Mouse (Mus musculus): ENCODE data around the gene Sbno2.

Sbno2 gene

DNA sequence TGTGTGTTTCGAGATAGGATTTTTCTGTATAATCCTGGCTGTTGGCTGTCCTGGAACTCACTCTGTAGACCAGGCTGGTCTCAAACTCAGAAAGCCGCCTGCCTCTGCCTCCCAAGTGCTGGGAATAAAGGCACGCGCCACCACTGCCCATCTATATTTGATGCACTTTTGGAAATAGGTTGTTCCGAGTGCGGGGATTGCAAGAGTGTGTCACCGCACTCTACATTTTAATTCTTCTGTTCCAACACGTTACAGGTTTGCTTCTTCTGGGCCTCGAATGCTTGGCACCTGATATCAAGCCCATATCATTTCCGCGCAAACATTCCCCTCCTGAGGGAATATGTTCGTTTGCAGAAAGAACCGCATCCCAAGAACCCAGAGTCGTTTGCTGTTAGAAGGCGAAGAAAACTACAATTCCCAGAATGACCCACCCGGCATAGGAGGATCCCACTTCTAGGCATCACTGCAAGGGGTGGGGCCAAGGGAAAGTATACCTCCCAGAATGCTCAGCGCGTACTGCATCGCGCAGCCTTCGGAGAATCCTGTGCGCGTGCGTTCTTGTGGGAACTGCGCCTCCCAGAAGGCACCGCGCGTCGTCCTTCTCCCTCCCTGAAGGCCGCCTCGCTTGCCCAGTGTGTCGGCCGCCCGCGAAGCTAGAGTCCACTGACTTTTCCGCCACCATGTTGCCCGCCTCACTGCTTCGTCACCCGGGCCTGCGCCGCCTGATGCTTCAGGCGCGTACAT is 36.6 kb upstream of the Sbno2 start:
- DNase-seq: peak; percentile 95 to 96

DNA sequence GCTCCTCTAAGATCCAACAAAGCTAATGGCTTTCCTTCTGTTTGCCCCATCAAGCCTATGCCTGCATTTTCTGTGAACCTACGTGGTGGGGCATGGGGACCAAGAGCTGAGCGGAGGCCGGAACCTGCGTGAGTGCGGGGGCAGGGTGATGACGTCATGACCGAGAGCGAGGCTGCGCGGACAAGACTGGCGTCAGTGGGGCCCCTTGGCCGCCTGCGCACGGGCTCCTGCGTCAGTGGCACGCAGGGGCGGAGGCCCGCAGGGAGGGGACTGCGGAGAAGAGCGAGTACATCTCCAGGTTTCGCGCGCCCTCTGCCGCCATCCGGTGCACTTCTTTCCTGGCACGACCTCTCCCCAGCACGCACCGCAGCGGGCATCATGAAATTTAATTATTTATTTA is 35.9 kb upstream of the Sbno2 start:
- peak; percentile 97 to 99 for DNase-seq

DNA sequence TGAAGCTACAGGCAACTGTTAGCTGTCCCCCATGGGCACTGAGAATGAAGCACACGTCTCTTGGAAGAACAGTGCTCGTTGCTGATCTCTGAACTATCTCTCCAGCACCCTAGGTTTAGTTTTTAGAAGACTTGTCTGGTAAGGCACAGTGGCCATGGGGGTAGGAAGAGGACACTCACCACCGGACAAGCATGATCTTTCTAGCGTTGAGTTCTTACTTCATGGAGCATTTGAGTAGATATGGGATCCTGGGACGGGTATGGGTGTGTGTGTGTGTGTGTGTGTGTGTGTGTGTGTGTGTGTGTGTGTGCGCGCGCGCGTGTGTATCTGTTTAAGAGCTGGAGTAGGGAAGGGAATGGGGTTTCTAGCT is 35.3 kb upstream of the Sbno2 start, which contains the start of gene Cbarp:
Gene Cbarp, minus strand, starts transcription at position 170 of the 370 bp plus-strand sequence.
- no peak for DNase-seq

DNA sequence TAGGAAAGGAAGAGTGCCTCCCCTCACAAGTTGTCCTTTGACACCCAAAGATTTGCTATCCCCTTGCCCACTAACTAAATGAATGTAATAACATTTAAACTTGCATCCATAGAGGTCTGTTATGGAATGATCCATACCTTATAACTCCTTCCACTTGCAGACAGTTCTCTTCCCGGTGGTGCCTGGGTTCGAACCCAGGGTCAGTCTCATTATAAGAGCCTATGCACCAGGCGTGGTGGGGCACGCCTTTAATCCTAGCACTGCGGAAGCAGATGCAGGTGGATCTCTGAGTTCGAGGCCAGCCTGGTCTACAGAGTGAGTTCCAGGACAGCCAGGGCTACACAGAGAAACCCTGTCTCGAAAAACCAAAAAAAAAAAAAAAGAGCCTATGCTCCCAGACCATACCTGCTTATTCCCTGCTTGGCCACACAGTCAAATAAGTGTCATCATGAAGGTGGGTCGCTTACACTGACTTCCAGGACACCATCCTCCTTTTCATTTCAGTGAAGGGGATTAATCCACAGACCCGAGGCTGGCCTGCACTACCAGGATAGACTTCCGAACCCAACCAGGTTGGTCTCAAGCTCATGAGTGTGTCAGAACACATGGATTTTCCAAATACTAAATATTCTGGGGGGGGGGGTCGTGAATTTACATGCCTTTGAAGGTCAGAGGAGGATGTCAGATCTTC is 34.7 kb upstream of the Sbno2 start:
- no peak for DNase-seq

DNA sequence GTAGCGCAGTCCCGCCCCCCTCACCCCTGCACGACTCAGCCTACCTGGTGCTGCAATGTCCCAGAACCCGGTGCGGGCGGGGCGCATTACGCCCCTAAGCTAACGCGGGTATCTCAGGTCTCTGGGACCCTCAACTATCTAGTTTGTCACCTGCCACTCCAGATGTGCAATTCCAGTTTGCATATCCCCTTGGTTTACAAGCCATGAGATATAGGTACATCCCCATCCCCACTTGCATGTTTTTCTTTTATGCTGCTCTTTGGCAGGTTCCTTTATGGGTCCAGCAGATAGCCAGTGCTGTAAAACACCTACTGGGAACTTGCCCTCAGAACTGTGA is 34.0 kb upstream of the Sbno2 start:
- no peak for DNase-seq

DNA sequence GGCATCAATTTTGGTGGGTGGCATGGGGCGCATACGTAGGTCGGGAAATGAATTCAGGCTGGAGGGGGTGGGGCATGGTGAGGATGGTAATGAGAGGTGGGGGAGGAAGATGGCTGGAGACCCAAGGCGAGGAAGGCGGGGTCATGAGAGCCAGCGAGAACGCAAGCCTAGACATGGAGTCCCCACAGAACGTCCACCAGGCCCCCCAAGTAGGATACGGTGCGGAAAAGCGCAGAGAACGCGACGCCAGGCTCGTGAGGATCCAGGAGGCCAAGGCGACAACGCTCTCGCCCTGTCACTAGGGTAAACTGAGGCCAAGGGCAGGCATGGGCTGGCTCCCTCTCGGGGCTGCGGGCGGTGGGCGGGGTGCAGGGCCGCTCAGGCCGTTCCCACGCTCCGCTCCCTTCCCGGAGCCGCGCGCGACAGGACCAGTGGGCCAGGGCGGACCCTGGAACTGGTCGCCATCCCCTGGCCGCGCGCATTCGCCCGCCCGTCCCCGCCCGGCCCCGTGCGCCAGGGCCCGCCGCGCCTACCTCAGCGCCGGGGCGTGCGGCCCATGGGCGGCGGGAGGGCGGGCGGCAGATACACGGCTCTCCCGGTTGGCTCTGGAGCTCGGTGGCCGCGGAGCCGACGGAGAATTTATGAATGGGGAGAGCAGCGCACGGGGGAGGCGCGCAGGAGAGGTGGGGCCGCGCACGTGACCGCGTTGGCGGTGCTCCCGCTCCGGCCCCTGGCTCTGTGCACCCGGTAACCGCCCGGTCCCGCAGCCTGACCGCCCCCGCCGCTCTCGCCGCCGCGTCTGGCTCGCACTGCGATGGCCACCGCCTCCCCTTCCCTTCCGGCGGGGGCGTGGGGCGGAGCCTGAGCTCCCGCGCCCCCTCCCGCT is 33.4 kb upstream of the Sbno2 start, which contains the start of gene Atp5d:
Gene Atp5d, plus strand, starts transcription at position 80 of the 886 bp plus-strand sequence.
- peak; percentile 67 to 78 for DNase-seq

DNA sequence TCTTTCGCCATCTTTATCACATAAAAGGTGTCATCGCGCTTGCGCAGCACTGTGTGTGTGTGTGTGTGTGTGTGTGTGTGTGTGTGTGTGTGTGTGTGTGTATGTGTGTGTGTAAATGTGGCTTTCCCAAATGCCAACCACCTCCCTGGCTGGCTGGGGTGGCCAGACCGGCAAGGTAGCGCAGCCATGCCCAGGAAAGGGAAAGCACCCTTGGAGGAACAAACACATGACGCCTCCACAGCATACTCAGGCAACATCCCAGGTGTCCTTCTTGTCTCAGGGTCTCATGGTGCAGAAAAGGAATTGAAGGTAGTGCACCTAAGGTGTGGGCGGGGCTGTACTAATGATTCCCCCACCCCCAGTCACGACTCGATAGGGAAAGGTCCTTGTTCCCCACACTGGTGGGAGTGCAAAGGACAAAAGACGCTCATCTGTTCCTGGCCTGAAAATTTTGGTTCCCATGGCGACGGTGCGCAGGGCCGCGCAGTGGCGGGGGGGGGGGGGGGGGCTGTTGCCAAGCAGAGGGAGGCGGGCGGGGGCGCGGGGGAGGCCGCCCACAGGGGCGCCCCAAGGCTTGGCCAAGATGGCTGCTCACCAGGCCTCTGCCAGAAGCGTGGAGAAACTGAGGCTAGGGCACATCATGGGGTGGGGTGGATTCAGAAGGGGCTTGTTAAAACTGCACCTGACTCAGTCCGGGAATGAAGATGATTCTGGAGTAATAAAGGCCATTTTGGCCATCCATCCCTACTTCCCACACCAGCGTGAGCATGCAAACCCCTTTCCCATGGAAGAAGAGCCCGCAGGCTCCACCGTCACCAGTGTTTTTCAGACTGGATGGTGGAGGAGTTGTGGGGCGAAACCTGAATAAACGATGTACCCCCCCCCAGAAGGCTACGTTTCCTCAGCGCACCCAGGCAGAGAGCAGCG is 32.5 kb upstream of the Sbno2 start:
- peak in 1 of 2 experiments; percentile 46 for DNase-seq

GRCm38 (mm10) chr10:80136952-80137625 is 31.7 kb upstream of the Sbno2 start:
- peak in 1 of 2 experiments; percentile 71 for DNase-seq

DNA sequence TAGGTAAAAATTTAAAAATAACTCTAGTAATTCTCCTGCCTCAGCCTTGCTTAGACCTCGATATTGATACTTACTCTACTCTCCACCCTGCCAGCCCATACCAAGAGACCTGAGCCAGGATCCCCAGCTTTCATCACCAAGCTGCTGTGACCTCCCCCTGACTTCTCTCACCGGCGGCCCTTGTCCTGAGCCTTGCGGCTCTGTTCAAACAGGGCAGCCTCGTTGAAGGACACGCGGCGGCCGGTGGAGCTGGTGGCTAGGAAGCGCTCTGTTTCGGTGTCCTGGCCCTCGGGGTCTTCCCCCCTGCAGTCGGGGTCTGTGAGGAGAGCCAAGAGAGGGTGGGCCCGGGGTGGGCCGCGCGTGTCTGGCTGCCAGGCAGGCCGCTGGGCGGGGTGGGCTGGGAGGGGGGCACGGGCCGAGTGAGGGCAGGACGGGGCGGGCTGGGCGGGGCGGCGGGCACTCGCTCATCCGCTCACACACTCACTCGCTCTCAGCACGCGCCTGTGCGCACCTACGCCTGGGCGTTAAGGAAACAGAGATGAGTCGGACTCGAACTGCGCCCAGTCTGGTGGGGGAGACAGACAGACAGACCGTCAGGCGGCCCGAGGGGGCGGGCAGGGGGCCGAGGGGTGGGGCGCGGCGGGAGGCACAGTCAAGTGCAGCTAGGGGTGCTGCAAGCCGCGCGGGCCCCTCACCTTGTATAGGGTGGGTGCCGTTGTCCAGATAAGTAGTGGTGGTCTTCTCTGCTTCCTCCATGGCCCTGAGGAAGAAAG is 31.0 kb upstream of the Sbno2 start:
- DNase-seq: peak in 1 of 2 experiments; percentile 32

GRCm38 (mm10) chr10:80135641-80136040 is 30.3 kb upstream of the Sbno2 start:
- no peak for DNase-seq

GRCm38 (mm10) chr10:80135161-80135560 is 29.8 kb upstream of the Sbno2 start:
- no peak for DNase-seq

GRCm38 (mm10) chr10:80134421-80134820 is 29.1 kb upstream of the Sbno2 start:
- DNase-seq: peak in 1 of 2 experiments; percentile 58

- DNase-seq: peak in 1 of 2 experiments; percentile 48
Observed at GRCm38 (mm10) chr10:80133226-80133849, 28.0 kb upstream of the Sbno2 start.

DNA sequence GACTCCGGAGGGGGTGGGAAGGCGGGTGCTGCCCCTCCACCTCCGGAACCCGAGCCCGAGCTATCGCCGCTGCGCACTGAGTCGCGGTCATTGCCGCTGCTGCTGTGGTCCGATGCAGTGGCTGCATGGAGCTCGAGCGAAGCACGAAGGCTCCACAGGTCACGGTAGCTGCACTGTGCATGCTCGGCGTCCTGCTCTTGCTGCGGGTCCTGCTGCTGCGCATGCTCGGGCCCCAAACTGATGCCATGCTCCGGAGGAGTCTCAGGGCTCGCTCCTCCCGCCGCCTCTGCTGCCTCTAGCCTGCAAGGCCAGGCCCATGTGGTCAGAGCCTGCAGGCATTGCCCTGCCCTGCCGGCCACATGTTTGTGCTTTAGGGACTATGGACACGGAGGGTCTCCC is 26.6 kb upstream of the Sbno2 start:
- DNase-seq: peak in 1 of 2 experiments; percentile 22

- peak in 1 of 2 experiments; percentile 44 for DNase-seq
Observed at GRCm38 (mm10) chr10:80131316-80131951, 26.1 kb upstream of the Sbno2 start.

DNA sequence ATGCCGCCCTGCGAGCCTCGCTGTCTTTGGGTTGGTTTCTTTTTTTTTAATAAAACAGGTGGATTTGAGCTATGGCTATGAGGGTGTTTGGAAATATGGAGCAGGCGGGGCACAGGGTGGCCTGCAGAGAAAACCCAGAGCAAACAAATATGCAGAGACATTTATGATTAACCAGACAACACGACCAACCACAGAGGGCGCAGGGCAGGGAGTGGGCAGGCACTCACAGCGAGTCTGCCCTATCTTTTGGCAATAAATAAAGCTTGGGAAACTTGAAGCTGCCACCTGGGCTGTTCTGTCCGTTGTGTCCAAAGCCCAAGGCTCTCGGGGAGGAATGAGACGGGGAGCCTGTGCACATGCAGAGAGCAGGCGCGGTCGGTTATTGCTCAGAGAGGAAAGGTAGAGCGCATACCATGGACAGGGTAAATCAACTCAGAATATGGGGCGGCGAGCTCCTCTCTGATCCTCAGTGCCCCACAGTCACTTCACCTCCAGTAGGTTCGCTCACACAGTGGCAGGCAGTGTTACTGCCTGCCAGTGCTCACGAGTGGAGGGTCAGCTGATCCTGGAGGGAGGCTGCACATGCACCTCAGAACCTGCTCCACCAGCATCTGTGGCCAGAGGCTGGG is 25.1 kb upstream of the Sbno2 start:
- peak; percentile 27 to 58 for DNase-seq

- DNase-seq: peak in 1 of 2 experiments; percentile 35
Observed at GRCm38 (mm10) chr10:80129846-80130245, 24.5 kb upstream of the Sbno2 start.

DNA sequence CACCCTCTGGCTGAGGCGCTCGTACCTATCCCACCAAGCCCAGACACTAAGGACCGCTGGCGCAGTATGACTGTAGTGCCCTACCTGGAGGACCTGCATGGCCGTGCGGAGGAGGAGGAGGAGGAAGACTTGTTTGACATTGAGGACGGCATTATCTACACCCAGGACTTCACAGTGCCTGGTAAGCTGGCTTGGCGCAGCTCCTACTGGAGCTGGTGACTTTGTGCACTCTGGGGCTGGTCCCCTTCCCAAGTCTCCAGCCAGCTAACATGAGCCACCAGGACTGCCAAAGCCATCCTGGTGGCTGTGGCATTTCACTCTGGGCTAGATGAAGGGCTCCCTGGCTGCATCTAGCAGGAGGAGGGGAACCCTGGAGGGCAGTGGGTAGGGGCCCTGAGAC is 22.5 kb upstream of the Sbno2 start:
- no peak for DNase-seq

GRCm38 (mm10) chr10:80123932-80124562 is 18.7 kb upstream of the Sbno2 start:
- DNase-seq: no peak
